Mouse (Mus musculus): Measurements from ENCODE around the gene Cfap300.
A peak's percentile ranks its signal among the peaks of the same experiment; 100 is the strongest.

Gene Cfap300

GRCm38 (mm10) chr9:7980162-7980561 lies 62.5 kb downstream of the Cfap300 start:
- DNase-seq, result no peak

GRCm38 (mm10) chr9:7979153-7979916 lies 63.3 kb downstream of the Cfap300 start:
- DNase-seq, result no peak

- DNase-seq, result no peak
Observed at GRCm38 (mm10) chr9:7978502-7978901, 64.1 kb downstream of the Cfap300 start.

- peak; percentile 54 for DNase-seq
Observed at GRCm38 (mm10) chr9:7977587-7977986, 65.0 kb downstream of the Cfap300 start.

- DNase-seq, result no peak
Observed at GRCm38 (mm10) chr9:7971993-7972392, 70.6 kb downstream of the Cfap300 start.
